Mouse (Mus musculus) C2C12 (cell line): Measurements from ENCODE around the gene Lxn. TPM values are rescaled to one million over a fixed set of nuclear protein-coding genes. Genes with fewer than 3 reads are reported as not detected.

ENCODE experiments used
- H3K27me3 ChIP-seq: one replicate; pipeline ENCODE4 v1.6.1; 2011; ENCODE audit not compliant: control insufficient read depth, insufficient read depth, insufficient read length
- H3K36me3 ChIP-seq: one replicate; pipeline ENCODE4 v1.6.1; 2011; ENCODE audit not compliant: control insufficient read depth, insufficient read depth
- H3K4me3 ChIP-seq: one replicate; pipeline ENCODE4 v1.5.1; 2011; ENCODE audit warnings: mild to moderate bottlenecking, control low read depth; ENCODE audit not compliant: poor library complexity, insufficient read depth, severe bottlenecking
- H3K79me2 ChIP-seq: one replicate; pipeline ENCODE4 v1.6.1; 2011; ENCODE audit not compliant: control insufficient read depth, insufficient read depth
- H3K79me3 ChIP-seq: one replicate; pipeline ENCODE4 v1.6.1; 2011; ENCODE audit warnings: low read depth, control low read depth
- H3ac ChIP-seq: one replicate; pipeline ENCODE3; 2011; ENCODE audit warnings: low read depth; ENCODE audit not compliant: control insufficient read depth, insufficient read length
- CEBPB ChIP-seq: IDR thresholded peaks from one replicate; pipeline ENCODE4 v1.6.1; 2011; ENCODE audit warnings: low read depth, mild to moderate bottlenecking, control low read depth, moderate library complexity
- CTCF ChIP-seq: IDR thresholded peaks from one replicate; pipeline ENCODE4 v1.5.1; 2011; ENCODE audit not compliant: control insufficient read depth, insufficient read depth, insufficient read length
- FOSL1 ChIP-seq: IDR thresholded peaks from one replicate; pipeline ENCODE4 v1.8.0; 2011; ENCODE audit warnings: mild to moderate bottlenecking, low read length; ENCODE audit not compliant: poor library complexity, insufficient read depth, severe bottlenecking
- MAX ChIP-seq: IDR thresholded peaks from one replicate; pipeline ENCODE4 v1.6.1; 2011; ENCODE audit warnings: mild to moderate bottlenecking, control low read depth
- MYOD1 ChIP-seq: IDR thresholded peaks from one replicate; pipeline ENCODE4 v1.6.1; 2011; ENCODE audit warnings: low read depth; ENCODE audit not compliant: control insufficient read depth, insufficient read length
- MYOG ChIP-seq: IDR thresholded peaks from one replicate; pipeline ENCODE4 v1.6.1; 2011; ENCODE audit not compliant: control insufficient read depth, insufficient read length; ENCODE audit errors: extremely low read depth
- USF1 ChIP-seq: IDR thresholded peaks from one replicate; pipeline ENCODE4 v1.6.1; 2011; ENCODE audit warnings: low read depth, mild to moderate bottlenecking, control low read depth, moderate library complexity
- polyA plus RNA-seq: library from polyadenylated mRNA; unstranded; fragments of >200 nt; fragmentation: generic; extraction: Trizol; gene quantifications from one replicate; pipeline ENCODE4 v1.2.1, GENCODE M21; 2012; ENCODE audit warnings: missing spikeins

Lxn gene
- polyA plus RNA-seq, 1 experiment: 17.2 TPM

- Histone ChIP-seq H3K27me3 (no peaks in the 10 kb centered on the region), H3K79me2 (peaks cover 11% of the 10 kb centered on the region), H3K4me3 (no peak overlapping the region), H3ac (no peak overlapping the region), H3K36me3 (peaks cover 41% of the 10 kb centered on the region), H3K79me3 (peaks cover 4% of the 10 kb centered on the region)
- TF ChIP-seq MYOG (no peak), USF1 (no peak), FOSL1 (no peak), MYOD1 (no peak), CTCF (no peak), MAX (no peak), CEBPB (no peak)
Measured at GRCm38 (mm10) chr3:67467281-67467680, 3.6 kb upstream of the Lxn start.

- no peak overlapping the region for H3K4me3 ChIP-seq
- peaks cover 11% of the 10 kb centered on the region for H3K79me2 ChIP-seq
- no peaks in the 10 kb centered on the region for H3K27me3 ChIP-seq
- H3ac ChIP-seq: no peak overlapping the region
- peaks cover 2% of the 10 kb centered on the region for H3K79me3 ChIP-seq
- TF ChIP-seq MYOD1 (no peak), FOSL1 (no peak), MYOG (no peak), CTCF (no peak), MAX (no peak), USF1 (no peak), CEBPB (no peak)
- H3K36me3 ChIP-seq: peaks cover 34% of the 10 kb centered on the region
Measured at GRCm38 (mm10) chr3:67466576-67466975, 2.9 kb upstream of the Lxn start.

- no peak for TF ChIP-seq USF1
- no peak for TF ChIP-seq MAX
- TF ChIP-seq MYOG: no peak
- TF ChIP-seq FOSL1: no peak
- TF ChIP-seq CTCF: no peak
- TF ChIP-seq CEBPB: no peak
- no peak for TF ChIP-seq MYOD1
- Histone ChIP-seq H3K27me3 (no peaks in the 10 kb centered on the region), H3K79me2 (peaks cover 11% of the 10 kb centered on the region), H3ac (peak overlapping the region; percentile 48), H3K79me3 (peaks cover 2% of the 10 kb centered on the region), H3K36me3 (peaks cover 40% of the 10 kb centered on the region), H3K4me3 (peak overlapping the region; percentile 35)
Measured at GRCm38 (mm10) chr3:67463001-67463400, 725 bp downstream of the Lxn start.

GRCm38 (mm10) chr3:67462578-67462977 lies 1.1 kb downstream of the Lxn start:
- Histone ChIP-seq H3K4me3 (peak overlapping the region; percentile 35), H3K79me3 (peaks cover 2% of the 10 kb centered on the region), H3K27me3 (no peaks in the 10 kb centered on the region), H3K79me2 (peaks cover 11% of the 10 kb centered on the region), H3ac (no peak overlapping the region), H3K36me3 (peaks cover 41% of the 10 kb centered on the region)
- TF ChIP-seq USF1 (no peak), MYOD1 (no peak), CEBPB (no peak), FOSL1 (no peak), MAX (no peak), MYOG (no peak), CTCF (no peak)

DNA sequence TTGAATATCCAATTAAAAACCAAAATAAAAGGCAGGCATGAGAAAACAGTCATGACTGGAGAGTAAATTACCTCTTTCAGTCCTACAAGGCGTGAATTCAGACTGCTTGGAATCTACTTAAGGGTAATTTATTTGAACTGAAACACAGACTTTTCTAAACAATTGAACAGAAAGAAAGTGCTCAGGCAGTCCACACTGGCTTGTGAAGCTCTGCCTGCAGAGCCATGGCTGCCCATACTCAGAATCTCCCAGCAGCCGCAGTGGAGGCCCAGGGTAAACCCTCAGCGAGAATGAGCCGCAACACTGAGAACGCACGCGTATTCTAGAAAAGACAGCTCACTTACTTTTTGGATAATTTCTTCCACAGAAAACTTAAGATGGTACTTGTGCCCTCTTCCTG lies 1.7 kb downstream of the Lxn start:
- H3K36me3 ChIP-seq: peaks cover 42% of the 10 kb centered on the region
- H3K27me3 ChIP-seq: no peaks in the 10 kb centered on the region
- TF ChIP-seq CTCF (no peak), MAX (no peak), CEBPB (no peak), USF1 (no peak), MYOD1 (no peak), MYOG (no peak), FOSL1 (no peak)
- no peak overlapping the region for H3ac ChIP-seq
- peaks cover 2% of the 10 kb centered on the region for H3K79me3 ChIP-seq
- H3K4me3 ChIP-seq: no peak overlapping the region
- peaks cover 11% of the 10 kb centered on the region for H3K79me2 ChIP-seq

GRCm38 (mm10) chr3:67459881-67460280 lies 3.8 kb downstream of the Lxn start:
- TF ChIP-seq CTCF (no peak), MAX (no peak), FOSL1 (no peak), MYOD1 (no peak), MYOG (no peak), USF1 (no peak), CEBPB (no peak)
- H3K36me3 ChIP-seq: peaks cover 64% of the 10 kb centered on the region
- no peaks in the 10 kb centered on the region for H3K79me3 ChIP-seq
- H3K4me3 ChIP-seq: no peak overlapping the region
- H3K79me2 ChIP-seq: peaks cover 11% of the 10 kb centered on the region
- no peak overlapping the region for H3ac ChIP-seq
- H3K27me3 ChIP-seq: no peaks in the 10 kb centered on the region
